Mouse (Mus musculus) leukemia stem cell, adult 10-12 weeks (primary cell): ENCODE results near the gene Pgf. TPM values are rescaled to one million over a fixed set of nuclear protein-coding genes. Genes with fewer than 3 reads are reported as not detected.

Experiments used
- polyA plus RNA-seq: library from polyadenylated mRNA; stranded (reverse); fragments of >175 nt; gene quantifications from 2 replicates; pipeline ENCODE4 v1.2.3, GENCODE M21; 2012; ENCODE audit warnings: low replicate concordance

The Pgf gene
- not detected in 2 replicates for polyA plus RNA-seq

DNA sequence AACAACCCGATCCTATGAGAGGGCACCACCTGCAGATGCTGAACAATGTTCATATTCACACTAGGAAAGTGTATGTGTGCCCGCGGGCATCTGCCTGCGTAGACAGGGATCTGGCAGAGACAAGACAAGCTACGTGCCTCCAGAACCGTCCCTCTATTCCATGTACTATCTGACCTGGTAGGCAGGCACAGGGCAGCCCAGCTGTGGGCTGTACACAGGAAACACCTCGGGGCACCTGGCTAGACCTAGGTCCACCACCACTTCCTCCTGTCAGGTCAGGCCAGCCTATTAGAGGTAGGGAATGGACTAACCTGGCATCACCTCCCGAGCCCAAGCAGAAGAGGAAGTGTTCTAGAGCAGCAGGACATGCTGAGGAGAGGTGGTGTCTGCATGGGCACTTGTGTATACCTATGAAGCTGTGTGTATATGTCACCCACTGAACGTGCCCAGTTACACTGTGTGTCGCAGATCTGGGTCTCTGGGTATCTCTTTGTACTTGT lies at the start of gene Pgf:
Pgf (minus strand) TSS at position 51 of the 500 bp plus-strand sequence.

DNA sequence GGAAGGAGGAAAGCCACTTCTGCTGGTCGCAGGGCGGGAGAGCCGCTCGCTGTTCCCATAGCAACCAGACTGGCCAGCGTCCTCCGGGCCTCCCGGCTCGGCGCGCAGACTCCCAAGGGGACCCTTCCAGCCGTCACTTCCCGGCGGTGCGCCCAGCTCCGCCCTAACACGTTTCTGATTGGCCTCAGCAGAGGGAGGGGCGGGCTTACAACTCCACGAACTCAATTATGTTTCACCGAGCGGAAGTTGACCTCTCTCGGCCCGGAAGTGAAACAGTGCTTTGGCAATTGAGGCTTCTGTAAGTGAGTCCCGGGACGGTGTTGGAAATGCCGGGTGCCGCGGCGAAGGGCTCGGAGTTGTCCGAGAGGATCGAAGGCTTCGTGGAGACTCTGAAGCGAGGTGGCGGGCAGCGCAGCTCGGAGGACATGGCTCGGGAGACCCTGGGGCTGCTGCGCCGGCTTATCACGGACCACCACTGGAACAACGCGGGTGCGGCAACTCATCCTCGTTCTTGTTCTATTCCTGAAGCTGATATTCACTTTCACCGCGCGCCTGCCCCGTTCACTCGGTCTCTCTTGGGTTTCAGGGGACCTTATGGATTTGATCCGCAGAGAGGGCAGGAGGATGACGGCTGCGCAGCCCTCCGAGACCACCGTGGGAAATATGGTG lies 41.8 kb upstream of the Pgf start, which contains the start of gene Eif2b2:
Eif2b2 (plus strand) TSS at position 246 of the 669 bp plus-strand sequence.

DNA sequence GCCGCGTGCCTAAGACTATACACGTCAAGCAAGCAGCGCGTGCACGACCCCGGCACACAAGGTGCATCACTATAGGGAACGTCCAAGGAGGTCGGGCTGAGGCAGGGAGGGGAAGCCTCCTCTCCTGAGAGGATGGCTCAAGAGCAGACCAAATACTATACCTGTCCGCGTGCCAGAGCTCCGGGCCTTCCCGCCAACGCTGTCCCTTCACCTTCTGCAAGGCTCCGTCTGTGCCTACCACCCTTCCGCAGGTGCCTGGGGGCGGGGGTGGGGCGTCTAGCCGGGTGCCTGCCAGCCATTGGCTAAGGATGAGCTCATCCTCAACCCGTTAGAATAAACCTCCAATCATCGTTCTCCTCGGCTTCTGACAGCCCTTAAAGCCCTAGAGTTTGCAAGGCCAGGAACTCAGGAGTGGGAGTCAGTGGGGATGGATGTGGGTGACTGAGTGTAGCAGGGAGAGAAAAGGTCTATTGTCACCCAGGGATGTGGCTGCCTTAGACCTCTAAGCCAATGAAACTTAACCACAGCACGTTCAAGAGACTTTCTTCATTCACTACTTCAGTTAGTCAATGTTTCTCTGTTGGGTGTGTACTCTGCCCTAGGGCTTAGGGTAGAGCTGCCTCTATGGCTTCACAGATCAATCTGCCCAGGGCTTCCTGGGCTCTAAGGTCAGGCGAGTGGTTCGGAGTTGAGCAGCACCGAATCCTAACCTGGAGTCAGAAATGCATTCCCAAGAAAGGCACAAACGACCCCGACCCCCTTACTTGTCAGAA lies 26.4 kb downstream of the Pgf start, which contains the start of gene Rps6kl1:
Rps6kl1 (minus strand) TSS at position 263 of the 773 bp plus-strand sequence.

Other genes with a start within 250 kb of the Pgf start
- 8.2 and 52.1 TPM in 2 replicates for gene Fcf1, start 206.9 kb downstream of the Pgf start, polyA plus RNA-seq
- 3.0 and 13.0 TPM in 2 replicates for gene Arel1, start 206.9 kb downstream of the Pgf start, polyA plus RNA-seq
- 30.9 and 74.8 TPM in 2 replicates for gene Ylpm1, start 181.5 kb downstream of the Pgf start, polyA plus RNA-seq
- gene Prox2, start 67.0 kb downstream of the Pgf start, polyA plus RNA-seq, result 4.8 and 9.4 TPM in 2 replicates
- 1,237 and 1,461 TPM in 2 replicates for gene Dlst, start 67.0 kb downstream of the Pgf start, polyA plus RNA-seq
- 0.09 and 0.44 TPM in 2 replicates for gene Rps6kl1, start 26.5 kb downstream of the Pgf start, polyA plus RNA-seq
- gene Eif2b2, start 41.7 kb upstream of the Pgf start, polyA plus RNA-seq, result 86.6 and 239 TPM in 2 replicates
- gene Mlh3, start 92.8 kb upstream of the Pgf start, polyA plus RNA-seq, result 2.5 and 3.7 TPM in 2 replicates
- gene Acyp1, start 110.6 kb upstream of the Pgf start, polyA plus RNA-seq, result 15.3 and 25.8 TPM in 2 replicates
- gene Zc2hc1c, start 110.8 kb upstream of the Pgf start, polyA plus RNA-seq, result 0.19 TPM in 1 of 2 replicates, not detected in the other
- gene Nek9, start 161.6 kb upstream of the Pgf start, polyA plus RNA-seq, result 9.1 and 9.9 TPM in 2 replicates
- 125 and 220 TPM in 2 replicates for gene Tmed10, start 197.1 kb upstream of the Pgf start, polyA plus RNA-seq